Mouse (Mus musculus) liver, postnatal 0 days (tissue): ENCODE results near the gene Uvrag.

Experiments used
- CTCF ChIP-seq: sonication (generic); IDR thresholded peaks from 2 replicates; pipeline ENCODE4 v1.5.1; 2016; ENCODE audit warnings: antibody characterized with exemption, low read depth
- EP300 ChIP-seq: IDR thresholded peaks from 2 replicates; pipeline ENCODE4 v1.6.1; 2016; ENCODE audit warnings: antibody characterized with exemption, low read depth, mild to moderate bottlenecking

GRCm38 (mm10) chr7:99053626-99054025 is 87.3 kb downstream of the Uvrag start:
- no peak for TF ChIP-seq CTCF
- TF ChIP-seq EP300: no peak
